Mouse (Mus musculus) testis, adult 2 months (tissue): Measurements from ENCODE around the gene Ubqln5. TPM values are rescaled to one million over a fixed set of nuclear protein-coding genes. Genes with fewer than 3 reads are reported as not detected.

Experiments used
- H3K27ac ChIP-seq: fragments of 200-500 bp; 2 replicates; pipeline ENCODE4 v1.5.1; 2012; ENCODE audit warnings: low read depth, low read length; ENCODE audit not compliant: control insufficient read depth, insufficient read depth
- H3K27me3 ChIP-seq: fragments of 200-500 bp; 2 replicates; pipeline ENCODE4 v1.6.1; 2012; ENCODE audit warnings: mild to moderate bottlenecking, low read length, moderate library complexity; ENCODE audit not compliant: control insufficient read depth, insufficient read depth
- H3K36me3 ChIP-seq: fragments of 200-500 bp; 2 replicates; pipeline ENCODE4 v1.6.1; 2012; ENCODE audit warnings: mild to moderate bottlenecking, low read length; ENCODE audit not compliant: control insufficient read depth, insufficient read depth
- H3K4me1 ChIP-seq: fragments of 200-500 bp; 2 replicates; pipeline ENCODE4 v1.6.1; 2012; ENCODE audit warnings: low read length; ENCODE audit not compliant: control insufficient read depth, insufficient read depth
- H3K4me3 ChIP-seq: fragments of 200-500 bp; 2 replicates; pipeline ENCODE4 v1.5.1; 2012; ENCODE audit warnings: low read depth, mild to moderate bottlenecking, low read length, moderate library complexity, mixed read lengths; ENCODE audit not compliant: control insufficient read depth
- CTCF ChIP-seq: fragments of 200-500 bp; IDR thresholded peaks from 2 replicates; pipeline ENCODE4 v1.5.1; 2012; ENCODE audit warnings: low read depth, mild to moderate bottlenecking, inconsistent platforms, low read length, moderate library complexity; ENCODE audit not compliant: control insufficient read depth, insufficient read depth, insufficient replicate concordance
- POLR2A ChIP-seq: fragments of 200-500 bp; IDR thresholded peaks from 2 replicates; pipeline ENCODE4 v1.6.1; 2012; ENCODE audit warnings: low read depth, mild to moderate bottlenecking, inconsistent platforms, low read length, moderate library complexity; ENCODE audit not compliant: control insufficient read depth
- polyA plus RNA-seq: library from polyadenylated mRNA; depleted of rRNA; stranded (reverse); fragments of >200 nt; gene quantifications from 2 replicates; pipeline ENCODE4 v1.2.3, GENCODE M21; 2012; rRNA removed

Gene Ubqln5
- polyA plus RNA-seq, result 101 and 104 TPM in 2 replicates

DNA sequence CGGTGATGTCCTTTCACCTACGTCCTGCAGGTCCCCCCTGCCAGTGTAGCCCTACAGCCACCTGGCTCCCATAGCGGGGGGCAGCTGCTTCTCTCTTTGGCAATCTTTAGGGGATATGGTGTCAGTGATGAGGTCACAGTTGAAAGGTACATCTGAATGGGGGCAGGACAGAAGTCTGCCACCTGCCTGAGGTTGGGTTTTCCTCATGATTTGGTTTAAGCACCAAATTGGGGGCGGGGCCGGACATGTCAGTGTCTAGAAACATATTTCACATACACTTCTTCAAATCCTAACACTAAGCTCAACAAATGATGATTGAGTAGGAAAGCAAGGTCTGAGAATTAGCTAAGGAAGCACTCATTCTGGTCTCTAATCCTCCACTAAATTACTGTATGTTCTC lies at the start of gene Ubqln5:
Ubqln5 (minus strand) TSS at position 101 of the 400 bp plus-strand sequence.
- peak within 1 kb of the TSS; percentile 77 for H3K4me3 ChIP-seq
- no peaks in the 10 kb centered on the region for H3K36me3 ChIP-seq
- no peaks in the 10 kb centered on the region; the same call in 1 of the 2 replicates for H3K4me1 ChIP-seq
- H3K27ac ChIP-seq, result no peak within 1 kb of the TSS
- TF ChIP-seq CTCF (no peak), POLR2A (peak; percentile 22; the same call in 1 of the 2 replicates)
- no peaks in the 10 kb centered on the region for H3K27me3 ChIP-seq

DNA sequence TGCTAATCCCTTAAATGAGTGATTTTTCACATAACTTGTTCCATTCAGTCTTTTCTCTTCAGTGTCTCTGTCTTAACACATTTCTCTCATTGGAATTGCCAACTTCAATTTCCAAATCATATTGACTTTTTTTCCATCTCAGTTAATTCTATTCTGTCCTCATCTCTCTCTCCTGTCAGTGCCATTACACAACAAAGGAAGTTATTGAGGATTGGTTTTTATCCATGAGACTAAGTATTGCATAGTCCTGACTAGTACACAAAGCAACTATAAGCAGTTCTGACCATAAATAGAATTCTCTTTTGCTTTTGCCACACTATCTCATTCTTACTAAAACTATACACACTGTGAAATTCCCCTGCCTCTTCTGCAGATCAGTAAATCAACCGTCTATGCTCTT lies 49.4 kb upstream of the Ubqln5 start:
- TF ChIP-seq CTCF (no peak), POLR2A (no peak)
- H3K36me3 ChIP-seq, result no peaks in the 10 kb centered on the region
- H3K27ac ChIP-seq, result no peak overlapping the region
- H3K4me1 ChIP-seq, result no peaks in the 10 kb centered on the region
- H3K27me3 ChIP-seq, result no peaks in the 10 kb centered on the region
- no peak overlapping the region for H3K4me3 ChIP-seq

GRCm38 (mm10) chr7:104178422-104179054 lies 48.9 kb upstream of the Ubqln5 start:
- Histone ChIP-seq H3K36me3 (no peaks in the 10 kb centered on the region), H3K27me3 (no peaks in the 10 kb centered on the region), H3K4me3 (no peak overlapping the region), H3K4me1 (no peaks in the 10 kb centered on the region), H3K27ac (no peak overlapping the region)
- TF ChIP-seq POLR2A (no peak), CTCF (no peak)

GRCm38 (mm10) chr7:104175085-104175484 lies 45.5 kb upstream of the Ubqln5 start:
- Histone ChIP-seq H3K4me1 (no peaks in the 10 kb centered on the region), H3K4me3 (no peak overlapping the region), H3K27ac (no peak overlapping the region), H3K36me3 (no peaks in the 10 kb centered on the region), H3K27me3 (no peaks in the 10 kb centered on the region)
- no peak for TF ChIP-seq CTCF
- no peak for TF ChIP-seq POLR2A

GRCm38 (mm10) chr7:104169634-104170204 lies 40.1 kb upstream of the Ubqln5 start:
- no peaks in the 10 kb centered on the region for H3K36me3 ChIP-seq
- no peaks in the 10 kb centered on the region for H3K4me1 ChIP-seq
- no peak overlapping the region for H3K27ac ChIP-seq
- H3K27me3 ChIP-seq, result no peaks in the 10 kb centered on the region
- H3K4me3 ChIP-seq, result no peak overlapping the region
- TF ChIP-seq POLR2A (no peak), CTCF (no peak)

GRCm38 (mm10) chr7:104167105-104167504 lies 37.5 kb upstream of the Ubqln5 start:
- Histone ChIP-seq H3K4me1 (no peaks in the 10 kb centered on the region), H3K36me3 (no peaks in the 10 kb centered on the region), H3K27me3 (no peaks in the 10 kb centered on the region), H3K4me3 (no peak overlapping the region), H3K27ac (no peak overlapping the region)
- TF ChIP-seq POLR2A, result no peak
- TF ChIP-seq CTCF, result no peak

DNA sequence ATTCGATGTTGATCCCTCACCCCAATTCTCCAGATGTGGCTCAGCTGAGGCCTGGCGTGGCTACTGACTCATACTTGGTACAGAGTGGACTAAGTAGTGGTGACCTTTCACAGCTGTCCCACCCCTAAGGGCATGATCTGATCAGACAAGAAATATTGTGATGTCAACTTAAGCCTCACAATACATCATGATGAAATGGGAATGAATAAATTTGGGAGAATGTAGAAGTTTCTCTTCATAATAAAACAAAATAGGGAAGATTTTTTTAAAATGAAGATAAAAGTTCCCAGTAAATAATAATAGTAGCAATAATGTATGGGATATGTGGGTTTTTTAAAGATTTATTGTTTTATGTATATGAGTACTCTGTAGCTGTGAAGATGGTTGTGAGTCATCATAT lies 20.8 kb upstream of the Ubqln5 start, which contains the start of gene Ubqlnl:
Ubqlnl (minus strand) TSS at position 101 of the 400 bp plus-strand sequence.
- no peaks in the 10 kb centered on the region for H3K4me1 ChIP-seq
- TF ChIP-seq POLR2A, result no peak; the same call in 1 of the 2 replicates
- TF ChIP-seq CTCF, result no peak
- H3K4me3 ChIP-seq, result peak within 1 kb of the TSS; percentile 80
- no peaks in the 10 kb centered on the region for H3K27me3 ChIP-seq
- no peak within 1 kb of the TSS for H3K27ac ChIP-seq
- H3K36me3 ChIP-seq, result no peaks in the 10 kb centered on the region
